Mouse (Mus musculus): ENCODE results near the gene Cmss1.
A peak's percentile ranks its signal among the peaks of the same experiment; 100 is the strongest.

The Cmss1 gene

DNA sequence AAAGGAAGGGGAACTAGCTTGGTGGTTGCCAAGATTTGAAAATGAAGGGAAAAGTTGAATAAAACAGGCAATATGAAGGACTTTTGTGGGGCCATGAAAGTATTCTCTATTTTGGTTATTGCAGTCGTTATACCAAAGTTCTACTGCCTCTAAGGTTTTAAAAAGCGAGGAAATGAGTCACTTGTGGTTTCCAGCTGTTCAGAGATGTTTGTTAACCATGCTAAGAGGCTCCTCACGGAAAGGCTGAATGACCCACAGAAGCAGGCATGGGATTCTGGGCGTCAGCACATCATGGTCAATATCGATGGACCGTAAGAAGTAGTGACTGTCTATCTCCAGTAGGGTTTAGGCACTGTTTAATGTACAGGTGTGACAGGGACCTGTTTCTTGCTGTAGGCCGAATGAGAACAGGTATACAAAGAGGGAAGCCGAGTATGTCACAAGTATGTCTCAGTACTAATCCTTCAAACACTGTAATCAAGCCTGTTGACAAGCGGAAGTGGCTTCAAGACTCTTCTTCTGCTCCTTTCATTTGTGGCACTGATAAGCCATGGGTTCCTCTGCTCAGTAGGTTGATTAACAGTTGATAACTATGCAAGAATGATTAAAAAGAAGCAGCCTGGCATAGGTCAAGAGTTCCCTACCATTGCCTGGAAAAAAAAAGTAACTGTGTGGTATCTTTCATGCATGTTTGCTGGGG is 227.9 kb downstream of the Cmss1 start:
- no peak for DNase-seq

DNA sequence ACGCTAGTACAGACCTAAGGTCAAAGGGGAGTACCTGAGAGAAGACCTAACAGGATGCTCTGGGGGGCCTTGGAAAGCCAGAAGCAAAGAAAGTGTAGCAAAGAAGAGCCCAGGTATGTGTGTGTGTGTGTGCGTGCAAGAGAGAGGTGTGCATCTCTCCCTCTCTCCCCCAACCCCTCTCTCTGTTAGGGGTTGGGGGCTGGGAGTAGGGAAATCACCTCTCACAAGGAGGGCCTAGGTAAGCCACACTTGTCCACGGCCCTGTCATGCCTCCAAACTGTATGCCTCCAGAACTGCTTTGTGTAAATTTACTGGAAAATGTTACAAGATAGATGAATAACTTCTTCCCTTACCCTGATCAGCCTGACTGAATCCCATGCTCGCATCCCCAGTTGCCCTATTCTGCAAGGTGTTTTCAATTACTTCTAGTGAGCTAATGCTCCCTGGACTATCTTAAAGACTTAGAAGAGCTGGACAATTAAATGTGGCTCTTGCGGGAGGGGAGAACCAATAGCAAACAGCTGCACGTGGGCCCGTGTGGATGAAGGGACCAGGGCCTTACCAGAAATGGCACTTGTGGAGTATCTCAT is 231.3 kb downstream of the Cmss1 start:
- DNase-seq: no peak

DNA sequence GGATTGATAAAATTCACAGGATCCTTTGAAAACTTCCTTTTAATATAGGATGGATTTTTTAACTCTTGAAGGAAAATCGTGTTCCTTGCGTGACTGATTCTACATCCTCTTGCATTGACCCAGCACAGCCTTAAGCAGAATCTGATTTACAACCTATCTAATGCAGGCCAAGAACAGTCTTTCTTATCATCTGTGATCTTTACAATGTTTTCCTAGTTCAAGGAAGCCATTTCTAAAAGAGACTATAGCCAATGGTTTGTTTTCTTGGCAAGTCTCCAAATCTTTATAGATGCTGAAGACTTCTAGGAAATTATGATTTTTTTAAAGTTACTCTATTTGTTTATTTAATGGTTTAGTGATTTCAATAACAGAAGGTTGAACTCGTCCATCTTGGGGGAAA is 234.5 kb downstream of the Cmss1 start:
- DNase-seq: no peak

DNA sequence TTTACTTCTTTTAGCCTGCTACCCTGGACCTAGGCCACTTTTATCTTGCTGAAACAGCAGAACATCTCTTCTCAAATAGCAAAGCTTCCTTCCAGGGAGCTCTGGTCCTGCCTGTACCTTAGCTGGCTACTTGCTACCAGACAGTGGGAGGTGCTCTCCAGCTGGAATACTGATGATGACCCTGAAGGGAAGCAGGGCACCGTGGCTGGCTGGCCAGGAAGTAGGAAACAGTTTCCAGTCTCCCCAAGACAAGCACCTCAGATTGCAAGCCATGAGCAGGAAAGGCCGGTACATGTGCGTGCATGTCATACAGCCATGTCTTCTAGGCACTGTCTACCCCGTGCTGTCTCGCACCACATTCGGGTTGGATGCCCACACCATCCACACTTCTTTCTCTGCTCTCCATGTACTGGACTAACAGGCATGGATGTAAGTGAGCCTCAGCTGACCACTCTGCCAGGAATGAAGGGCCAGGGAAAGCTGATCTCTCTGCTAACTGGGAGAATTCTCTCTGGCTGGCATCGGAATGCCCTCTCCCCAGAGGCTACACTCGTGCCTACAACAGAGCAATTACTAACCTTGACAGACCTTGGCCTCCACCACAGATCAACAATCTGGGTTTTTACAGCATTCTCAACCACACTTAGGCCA is 236.7 kb downstream of the Cmss1 start:
- peak; percentile 37 to 60 for DNase-seq

DNA sequence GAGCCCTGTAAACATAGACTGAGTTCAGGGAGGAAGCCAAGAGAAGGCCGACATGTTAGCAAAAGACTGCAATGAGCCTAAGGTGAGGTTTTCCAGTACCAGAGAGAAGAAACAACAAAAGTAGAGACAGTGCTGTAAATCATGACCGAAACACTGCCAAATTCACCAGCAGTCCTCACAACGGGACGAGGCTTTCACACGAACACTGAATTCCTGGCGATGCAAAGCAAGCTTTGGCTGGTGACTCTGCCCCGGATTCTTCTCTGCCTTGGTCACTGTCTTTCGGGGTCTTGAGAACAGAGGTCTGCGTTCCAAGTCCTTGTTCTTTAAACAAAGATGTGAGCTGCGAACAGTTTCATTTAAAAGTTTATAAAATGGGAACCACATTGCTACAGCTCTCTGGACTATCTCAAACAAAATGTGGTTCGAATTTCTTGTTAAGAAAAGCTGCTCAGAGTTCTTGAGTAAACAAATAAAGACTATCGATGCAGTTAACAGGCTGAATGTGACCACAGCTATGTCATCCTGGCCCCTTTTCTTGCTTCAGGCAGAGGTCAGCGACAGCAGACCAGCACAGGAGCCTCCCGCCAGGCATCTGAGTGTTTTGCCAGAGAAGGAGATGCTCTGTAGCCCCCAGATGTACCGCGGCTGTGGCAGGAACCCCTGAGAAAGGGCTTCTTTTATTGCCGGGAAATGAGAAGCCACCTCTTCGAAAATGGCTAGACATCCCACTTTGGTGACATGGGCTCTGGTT is 239.5 kb downstream of the Cmss1 start:
- no peak for DNase-seq

DNA sequence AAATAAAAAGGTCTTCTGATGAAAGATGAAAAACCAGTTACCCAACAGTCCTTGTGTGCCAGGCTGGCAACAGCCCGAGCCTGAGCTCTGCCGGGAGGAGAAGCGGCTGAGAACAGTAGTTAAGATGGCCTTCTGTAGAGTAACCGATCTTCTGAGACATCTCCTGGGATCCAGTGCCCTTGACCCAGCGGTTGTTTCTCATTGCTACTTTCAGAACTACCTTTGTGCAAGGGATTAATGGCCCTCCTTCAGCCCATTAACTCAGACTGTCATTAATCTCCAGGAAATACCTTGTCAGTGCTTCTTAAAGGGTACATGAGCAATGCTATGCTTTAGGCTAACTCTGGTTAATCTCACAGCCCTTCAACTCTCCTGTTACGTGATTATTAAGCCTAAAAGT is 240.5 kb downstream of the Cmss1 start:
- DNase-seq: no peak

DNA sequence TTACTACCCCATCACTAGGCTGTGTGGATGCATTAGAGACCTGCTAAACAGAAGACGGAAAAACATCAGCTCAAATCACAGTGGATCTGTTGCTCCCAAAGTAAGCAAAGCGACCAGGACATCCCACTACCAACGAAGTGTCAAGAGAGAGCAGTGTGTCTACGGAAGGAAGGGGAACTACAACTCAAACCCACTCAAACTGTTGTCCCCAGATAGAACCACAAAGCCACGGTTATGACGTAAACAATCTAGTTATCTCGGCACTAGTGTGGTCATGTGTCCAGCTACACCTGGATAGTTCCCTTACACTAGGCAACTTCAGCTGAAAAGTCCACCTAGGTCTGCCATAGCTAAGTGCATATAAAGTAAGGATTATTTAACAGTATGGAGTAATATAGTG is 242.2 kb downstream of the Cmss1 start:
- DNase-seq: no peak

DNA sequence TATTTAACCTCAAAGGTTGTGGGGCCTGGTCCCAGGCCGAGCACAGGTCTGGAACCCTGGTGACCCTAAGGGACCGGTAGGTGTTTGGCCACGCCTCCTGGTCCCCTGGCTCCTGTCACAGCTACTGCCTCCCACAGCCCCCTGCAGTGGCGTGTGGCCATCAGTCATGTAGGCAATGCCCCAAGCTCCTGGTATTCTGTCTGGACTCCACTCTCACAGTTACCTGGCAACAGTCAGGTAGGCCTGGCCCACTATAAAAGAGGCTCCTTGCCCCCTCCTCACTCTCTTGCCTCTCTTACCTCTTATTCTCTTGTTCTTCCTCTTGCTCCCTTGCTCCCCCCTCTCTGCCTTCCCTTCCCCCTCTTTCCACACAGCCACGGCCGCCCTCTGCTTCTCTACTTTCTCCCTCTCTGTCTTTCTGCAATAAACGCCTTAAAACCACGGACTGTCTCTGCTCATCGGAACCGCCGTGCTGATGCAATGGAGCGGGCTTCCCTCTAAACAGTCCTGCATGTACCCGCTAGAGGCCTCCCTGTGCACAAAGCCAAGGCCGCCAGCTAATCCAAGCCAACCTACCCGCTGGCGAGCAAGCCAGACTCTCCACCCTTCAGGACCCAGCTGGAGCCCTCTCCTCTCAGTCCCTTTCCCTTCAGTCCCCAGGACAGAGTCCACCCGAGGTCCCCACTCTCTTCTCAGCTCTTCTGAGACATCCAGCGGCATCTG is 243.8 kb downstream of the Cmss1 start:
- DNase-seq: peak; percentile 61 to 75

DNA sequence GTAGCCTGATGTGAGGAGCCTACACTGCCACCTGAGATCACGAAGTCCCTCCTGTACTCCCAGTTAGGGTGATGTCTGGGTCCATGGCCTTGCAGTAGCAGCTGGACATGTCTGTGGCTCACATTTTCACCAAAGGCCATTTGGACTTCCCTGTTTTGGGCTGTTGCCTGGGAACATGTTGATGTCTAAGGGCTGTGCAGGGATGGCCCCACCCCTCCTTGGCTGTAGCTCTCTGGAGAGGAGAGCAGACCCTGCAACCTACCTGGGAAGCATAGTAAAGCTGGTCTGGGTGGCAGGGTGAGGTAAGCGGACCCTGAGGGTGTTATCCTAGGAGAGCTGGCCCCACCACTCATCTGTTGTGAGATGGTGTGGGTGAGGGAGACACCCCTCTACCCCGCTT is 245.9 kb downstream of the Cmss1 start:
- DNase-seq: no peak

DNA sequence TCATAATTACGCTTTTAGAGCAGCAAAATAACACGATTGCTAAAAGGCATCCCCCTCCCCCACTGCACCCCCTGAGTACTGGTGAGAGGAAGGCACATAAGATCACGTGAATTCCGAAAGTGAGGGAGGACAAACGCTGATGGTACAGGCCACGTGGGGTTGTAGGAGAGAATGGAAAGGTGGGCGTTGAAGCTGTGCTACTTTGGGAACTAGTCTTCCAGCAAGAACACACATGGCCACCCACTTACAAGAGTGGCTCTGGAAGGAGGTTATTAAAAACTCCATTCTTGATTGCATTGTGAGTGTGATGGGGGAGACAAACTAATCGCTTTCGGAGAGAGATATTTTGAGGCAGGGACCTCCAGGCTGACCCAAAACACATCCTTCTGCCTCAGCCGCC is 247.4 kb downstream of the Cmss1 start:
- DNase-seq: no peak

DNA sequence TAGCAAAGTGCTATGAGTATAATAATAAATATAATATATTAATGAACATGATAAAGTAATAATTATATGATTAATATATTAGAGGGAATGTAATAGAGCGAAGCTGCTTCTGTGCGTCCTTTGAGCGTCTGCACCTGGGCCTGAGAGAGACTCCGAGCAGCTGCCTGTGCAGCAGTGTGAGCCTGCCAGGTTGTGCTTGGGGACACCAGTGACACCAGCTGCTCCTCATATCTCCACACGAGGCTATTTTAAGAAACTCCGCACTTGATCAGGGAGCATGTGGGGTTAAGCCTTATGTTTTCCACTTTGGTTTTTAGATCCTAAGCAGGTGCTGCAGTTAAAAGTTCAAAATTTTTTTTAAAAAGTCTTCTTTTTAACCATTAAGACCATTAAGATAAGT is 249.7 kb downstream of the Cmss1 start:
- no peak for DNase-seq

DNA sequence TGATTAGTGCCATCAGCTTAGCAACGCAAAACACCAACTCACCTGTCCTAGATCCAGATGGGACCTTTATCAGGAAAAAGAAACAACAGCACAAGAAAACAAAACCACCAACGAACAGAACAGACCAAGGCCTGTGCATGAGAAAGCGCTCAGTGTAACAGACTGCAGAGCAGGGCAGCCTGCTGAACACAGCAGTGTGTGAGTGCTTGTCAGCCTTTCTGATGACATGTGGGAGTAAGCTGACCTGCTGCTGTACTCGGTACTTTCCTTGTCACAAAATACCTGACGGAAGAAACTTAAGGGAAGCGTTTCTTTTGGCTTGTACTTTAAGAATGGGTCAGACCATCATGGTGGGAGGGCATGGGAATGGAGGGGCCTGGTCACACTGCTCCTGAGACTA is 250.2 kb downstream of the Cmss1 start:
- DNase-seq: no peak

DNA sequence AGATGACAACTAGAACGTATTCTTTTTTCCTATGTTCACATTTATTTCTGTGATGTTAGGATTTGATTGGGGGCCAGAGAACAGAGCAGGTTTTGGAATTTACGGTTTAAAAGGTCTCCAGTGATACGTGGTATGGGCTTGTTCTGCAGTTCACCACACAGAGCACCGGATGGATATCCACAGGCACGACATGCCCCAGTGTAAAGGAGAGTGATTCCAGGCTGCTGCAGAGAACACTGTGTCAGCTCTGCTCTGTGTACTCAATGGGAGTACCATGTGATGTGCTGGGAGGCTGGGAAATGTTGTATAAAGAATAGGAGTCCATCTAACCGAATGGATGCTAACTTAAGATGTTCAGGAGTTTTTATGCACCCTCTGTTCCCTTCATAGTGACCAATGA is 252.7 kb downstream of the Cmss1 start:
- no peak for DNase-seq

DNA sequence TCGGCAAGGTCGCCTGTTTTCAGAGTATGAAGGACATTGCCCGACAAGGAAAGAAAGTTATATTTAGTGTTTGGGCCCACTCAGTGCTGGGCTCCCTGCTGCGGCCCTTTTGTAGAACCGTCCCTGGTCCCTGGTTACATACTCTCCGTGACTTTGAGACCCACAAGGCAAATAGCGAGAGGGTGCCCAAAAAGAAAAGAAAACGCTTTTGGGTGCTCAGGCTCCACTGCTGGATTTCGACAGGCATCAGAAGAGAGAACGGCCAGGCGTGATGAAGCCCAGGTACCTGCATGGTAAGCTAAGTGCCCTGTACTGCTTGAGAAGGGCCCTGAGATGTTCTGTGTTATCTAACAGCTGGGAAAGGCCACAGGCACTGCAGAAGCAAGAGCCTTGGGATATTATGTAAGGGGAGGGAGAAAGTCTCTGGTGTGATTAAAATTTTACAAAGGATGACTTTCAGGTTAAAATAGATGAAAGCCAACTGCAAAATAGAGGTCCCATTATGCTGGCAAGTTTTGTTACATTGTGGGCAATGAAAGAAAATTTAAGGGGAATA is 253.4 kb downstream of the Cmss1 start:
- DNase-seq: no peak

DNA sequence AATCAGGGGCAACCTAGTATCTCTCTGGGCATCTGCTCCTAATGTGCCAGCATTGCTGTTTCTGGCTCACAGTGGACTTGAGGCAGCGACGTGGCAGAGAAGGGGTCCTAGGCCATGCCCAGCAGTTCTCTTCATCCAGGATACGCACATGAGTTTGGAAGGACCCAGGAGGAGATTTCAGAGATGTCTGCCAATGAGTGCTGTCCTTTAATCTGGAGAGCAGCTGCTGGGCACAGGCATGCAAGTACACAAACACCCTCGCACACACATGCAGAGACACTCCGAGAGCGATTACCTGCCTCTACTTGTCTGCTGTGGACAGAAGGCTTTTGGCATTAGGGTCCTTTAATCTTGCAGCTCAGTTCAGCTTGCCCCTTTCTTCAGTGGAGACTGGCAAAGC is 253.9 kb downstream of the Cmss1 start, which contains the start of gene Filip1l:
Gene Filip1l, plus strand, starts transcription at position 343 of the 400 bp plus-strand sequence.
- no peak for DNase-seq

DNA sequence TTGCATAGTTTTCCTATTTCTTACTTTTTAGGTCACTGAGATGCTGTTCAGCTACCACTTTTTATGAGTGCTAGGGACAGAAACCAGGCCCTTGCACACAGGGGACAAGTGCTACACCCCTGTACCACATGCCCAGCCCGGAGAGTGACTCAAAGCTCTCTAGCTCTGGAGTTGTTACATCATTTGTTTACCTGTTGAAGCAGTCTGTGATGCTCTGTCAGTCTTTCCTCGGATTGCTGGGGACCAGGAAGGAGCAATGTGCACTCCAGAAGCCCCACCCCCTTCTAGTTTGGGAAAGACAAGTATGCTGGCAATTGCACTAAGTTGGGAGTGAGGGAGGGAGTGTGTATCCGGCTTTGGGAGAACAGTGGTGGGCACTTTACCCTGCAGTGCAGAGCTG is 257.0 kb downstream of the Cmss1 start:
- no peak for DNase-seq

DNA sequence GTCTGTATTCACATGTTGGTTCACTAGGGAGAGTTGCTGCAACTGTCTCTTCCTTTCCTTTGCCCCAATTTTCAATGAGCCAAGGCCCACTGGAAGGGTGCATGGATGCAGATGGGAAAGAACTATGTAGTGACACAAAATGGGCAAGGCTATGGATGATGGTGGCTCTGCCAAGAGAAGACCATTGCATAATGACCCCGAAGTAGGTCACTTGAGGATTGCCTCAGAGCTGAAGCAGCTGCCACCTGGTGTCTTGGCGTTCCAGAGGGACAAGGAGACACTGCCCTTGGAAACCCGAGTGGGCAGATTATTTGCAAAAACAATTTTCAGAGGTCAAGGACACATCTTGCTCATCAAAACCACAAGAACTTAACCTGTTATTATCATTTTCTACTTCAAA is 257.6 kb downstream of the Cmss1 start:
- DNase-seq: no peak

DNA sequence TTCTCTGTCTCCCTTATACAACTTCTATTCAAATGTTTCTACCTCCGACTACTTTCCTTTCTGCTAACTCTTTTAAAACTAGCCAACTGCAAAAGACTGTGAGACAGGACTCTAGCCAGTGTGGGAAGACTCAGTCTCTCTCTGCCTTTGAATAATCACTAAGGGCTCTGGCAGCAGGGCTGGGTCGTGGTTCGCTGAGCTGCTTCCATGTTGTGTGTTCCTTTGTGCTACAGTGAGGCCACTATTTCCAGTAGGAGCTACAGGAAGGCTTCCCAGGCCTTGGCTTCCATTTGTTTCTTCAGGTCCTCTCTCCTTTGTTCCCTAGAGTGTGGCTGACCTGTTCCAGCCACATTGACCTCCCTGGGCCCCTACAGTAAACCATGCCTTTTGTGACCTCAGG is 260.4 kb downstream of the Cmss1 start:
- DNase-seq: no peak

DNA sequence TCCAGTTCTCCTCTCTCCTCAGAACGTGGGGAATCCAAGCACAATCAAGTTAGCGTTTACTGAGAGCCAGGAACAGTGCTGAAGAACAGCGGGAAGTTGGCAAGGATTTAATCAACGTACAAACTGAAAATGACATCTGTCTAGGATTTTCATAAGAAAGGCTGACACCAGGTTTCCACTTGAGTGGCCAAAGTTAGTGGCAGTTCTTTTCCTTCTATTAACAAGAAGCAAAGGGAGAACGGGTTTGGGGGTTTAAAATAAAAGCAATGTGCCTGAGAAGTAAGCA is 266.1 kb downstream of the Cmss1 start:
- DNase-seq: no peak

DNA sequence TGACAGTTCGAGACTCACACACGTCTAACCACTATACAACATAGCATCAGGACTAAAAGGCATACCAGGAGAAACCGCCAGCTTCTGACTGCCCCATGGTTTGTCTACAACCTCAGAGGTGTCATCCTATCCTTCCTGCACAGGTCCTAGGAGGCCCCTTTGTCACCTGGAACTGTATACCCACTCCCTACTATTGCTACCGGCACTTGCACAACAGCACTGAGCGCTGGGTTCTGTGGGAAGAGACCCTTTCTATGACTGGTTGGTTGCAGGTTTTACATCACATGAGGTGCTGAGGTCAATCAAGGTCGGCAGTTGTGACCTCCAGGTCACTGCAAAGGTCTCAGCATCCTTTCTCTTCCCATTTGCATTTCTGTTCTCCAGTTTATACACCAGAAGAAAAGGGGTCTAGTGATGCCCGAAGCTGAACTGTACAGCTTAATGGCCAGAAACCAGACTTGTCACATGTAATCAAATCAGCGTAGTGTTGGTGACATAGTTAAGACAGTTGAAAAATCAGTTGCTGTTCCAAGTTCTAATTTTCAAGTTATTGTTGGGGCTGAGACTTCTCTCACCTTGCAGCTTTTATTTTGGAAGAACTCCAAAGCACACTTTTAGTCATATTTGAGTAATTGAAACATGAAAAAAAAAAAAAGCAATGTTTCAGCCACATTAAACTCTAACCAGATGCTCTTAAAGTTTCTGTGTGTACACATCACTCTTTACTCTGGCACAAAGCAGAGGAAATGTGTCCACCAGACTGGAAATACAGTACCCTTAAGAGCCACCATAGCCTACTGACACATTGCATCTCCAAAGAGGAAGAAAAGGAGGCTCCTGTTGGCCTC is 266.7 kb downstream of the Cmss1 start:
- DNase-seq: no peak

DNA sequence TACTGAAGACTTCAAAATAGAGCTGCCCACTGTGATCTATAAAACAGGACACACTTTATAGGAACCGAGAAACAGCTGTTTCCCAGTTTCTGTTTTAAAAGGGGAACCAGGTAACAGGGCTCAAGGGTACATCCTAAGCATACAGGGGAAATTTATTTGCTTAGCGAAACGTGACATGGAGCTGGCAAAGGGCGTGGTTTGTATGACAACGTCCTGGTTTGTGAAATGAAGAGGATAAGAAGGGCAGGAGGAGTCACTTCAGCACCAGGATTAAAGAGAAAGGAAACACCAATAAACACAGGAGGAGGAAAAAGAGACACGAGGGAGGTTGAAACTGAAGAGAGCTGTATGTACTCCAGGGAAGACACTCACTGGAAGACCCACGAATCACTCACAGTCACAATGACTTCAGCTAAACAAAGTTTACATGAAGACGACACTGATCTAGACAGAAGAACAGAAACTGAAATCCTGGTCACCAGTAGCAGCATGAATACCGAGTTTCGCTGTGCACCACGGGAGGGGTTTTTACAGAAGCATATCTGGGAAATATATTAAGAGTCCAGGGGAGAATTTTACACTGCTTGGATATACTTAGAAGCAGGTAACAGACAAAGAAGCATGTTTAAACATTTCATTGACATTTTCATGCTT is 269.8 kb downstream of the Cmss1 start:
- no peak for DNase-seq
